Mouse (Mus musculus): ENCODE data around the gene Zmym1.
"Not testable (repeated sequence)": the region's sequence is repeated elsewhere in the genome, so short reads cannot be mapped to it uniquely, and the experiment has no call there.

Gene Zmym1

DNA sequence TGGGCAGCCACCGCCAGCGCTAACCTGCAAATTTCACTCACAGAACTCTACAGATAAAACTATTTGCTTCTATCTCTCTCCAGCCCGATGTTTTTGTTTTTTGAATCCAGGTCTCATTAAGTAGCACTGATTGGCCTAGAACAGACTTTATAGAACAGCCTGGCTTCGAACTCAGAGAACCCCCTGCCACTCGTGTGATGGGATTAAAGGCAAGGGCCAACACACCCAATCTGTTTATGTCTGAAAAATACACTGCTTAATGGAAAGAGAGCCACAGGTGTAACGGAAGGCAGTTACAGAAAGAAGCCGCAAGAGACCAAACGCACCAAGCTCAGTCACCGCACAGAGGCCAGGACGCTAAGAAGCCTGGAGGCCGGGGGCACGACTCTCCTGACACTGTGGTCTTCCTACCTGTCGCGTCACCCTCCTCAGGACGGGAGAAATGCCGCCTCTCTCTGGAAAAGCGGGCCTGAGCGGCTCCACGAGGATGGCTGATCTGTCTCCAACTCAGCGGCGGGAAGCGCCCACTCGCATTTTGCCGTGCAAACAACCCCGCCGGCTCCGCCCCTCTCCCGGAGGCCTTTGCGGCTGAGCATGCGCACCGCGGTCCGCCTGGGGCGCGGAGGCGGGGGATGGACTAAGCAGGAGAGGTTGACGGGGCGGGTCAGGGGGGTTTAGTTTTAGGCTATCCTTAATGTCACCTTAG, at the start of gene Zmym1:
TSS of gene Zmym1 (minus strand) at position 568 of the 706 bp plus-strand sequence.
- DNase-seq (ENCODE audit: low read depth), result peak; percentile 75

DNA sequence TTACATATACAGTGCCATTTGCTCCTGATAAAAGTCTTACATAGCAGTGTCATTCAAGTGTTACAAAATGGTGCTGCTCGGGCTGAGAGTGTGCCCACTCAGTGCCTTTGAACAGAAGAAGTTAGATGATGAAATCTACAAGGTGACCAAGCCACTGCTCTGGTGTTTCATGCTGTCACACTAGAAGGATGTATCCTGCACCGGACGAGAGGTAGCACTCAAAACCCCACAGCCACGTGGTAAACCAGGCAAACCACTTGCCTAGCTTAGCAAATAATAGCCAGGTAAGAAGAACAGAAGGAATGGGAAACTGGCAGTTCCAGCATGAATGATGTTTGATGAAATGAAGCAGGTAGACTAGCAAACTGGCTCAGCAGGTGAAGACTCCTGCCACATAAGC, 49.6 kb upstream of the Zmym1 start:
- no peak for DNase-seq (ENCODE audit: low read depth)

- no peak for DNase-seq (ENCODE audit: low read depth)
Observed at GRCm38 (mm10) chr4:127107566-127107965, 46.6 kb upstream of the Zmym1 start.

- DNase-seq (ENCODE audit: low read depth), result not testable (repeated sequence)
Observed at GRCm38 (mm10) chr4:127099552-127099951, 38.6 kb upstream of the Zmym1 start.

- DNase-seq (ENCODE audit: low read depth), result no peak
Observed at GRCm38 (mm10) chr4:127095090-127095489, 34.1 kb upstream of the Zmym1 start.

DNA sequence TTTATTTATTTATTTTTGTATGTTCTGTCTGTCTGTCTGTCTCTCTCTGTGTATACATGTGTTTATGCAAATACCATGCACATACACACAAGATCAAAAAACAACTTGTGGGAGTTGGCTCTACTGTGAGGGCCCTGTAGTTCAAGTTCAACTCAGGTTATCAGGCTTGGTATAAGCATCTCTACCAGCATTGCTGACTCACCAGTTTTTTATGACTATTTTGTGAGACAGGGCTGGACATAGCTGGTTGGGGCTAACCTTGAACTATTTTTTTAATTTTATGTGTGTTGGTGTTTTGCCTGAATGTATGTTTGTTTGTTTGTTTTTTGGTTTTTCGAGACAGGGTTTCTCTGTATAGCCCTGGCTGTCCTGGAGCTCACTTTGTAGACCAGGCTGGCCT, 30.2 kb upstream of the Zmym1 start:
- DNase-seq (ENCODE audit: low read depth), result no peak

GRCm38 (mm10) chr4:127085761-127086160, 24.8 kb upstream of the Zmym1 start:
- DNase-seq (ENCODE audit: low read depth), result no peak

GRCm38 (mm10) chr4:127083131-127083530, 22.2 kb upstream of the Zmym1 start:
- no peak for DNase-seq (ENCODE audit: low read depth)

GRCm38 (mm10) chr4:127080806-127081205, 19.9 kb upstream of the Zmym1 start:
- DNase-seq (ENCODE audit: low read depth), result no peak

- peak; percentile 78 for DNase-seq (ENCODE audit: low read depth)
Observed at GRCm38 (mm10) chr4:127076875-127077548, 16.1 kb upstream of the Zmym1 start, which contains the start of gene Zmym6. Gene Zmym6 (plus strand): TSS chr4:127077383.

GRCm38 (mm10) chr4:127074915-127075314, 14.0 kb upstream of the Zmym1 start:
- no peak for DNase-seq (ENCODE audit: low read depth)

DNA sequence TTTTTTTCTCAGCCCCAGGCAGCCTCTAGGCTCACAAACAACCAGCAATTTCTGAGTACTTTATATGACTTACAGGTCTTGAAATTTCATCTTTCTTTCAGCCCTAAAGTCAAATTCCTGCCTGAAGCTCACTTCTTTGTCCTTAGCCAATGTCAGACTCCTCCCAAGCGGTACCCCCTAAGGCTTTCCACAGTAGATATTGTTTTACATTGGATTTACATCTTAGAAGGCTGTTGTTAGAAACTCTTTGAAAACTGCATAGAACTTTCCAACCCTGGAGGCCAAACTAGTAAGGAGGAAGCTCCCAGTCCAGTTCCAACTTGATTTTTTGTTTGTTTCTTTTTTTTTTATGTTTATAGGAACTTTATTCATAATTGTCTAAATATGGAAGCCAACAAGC, 3.1 kb upstream of the Zmym1 start:
- no peak for DNase-seq (ENCODE audit: low read depth)

DNA sequence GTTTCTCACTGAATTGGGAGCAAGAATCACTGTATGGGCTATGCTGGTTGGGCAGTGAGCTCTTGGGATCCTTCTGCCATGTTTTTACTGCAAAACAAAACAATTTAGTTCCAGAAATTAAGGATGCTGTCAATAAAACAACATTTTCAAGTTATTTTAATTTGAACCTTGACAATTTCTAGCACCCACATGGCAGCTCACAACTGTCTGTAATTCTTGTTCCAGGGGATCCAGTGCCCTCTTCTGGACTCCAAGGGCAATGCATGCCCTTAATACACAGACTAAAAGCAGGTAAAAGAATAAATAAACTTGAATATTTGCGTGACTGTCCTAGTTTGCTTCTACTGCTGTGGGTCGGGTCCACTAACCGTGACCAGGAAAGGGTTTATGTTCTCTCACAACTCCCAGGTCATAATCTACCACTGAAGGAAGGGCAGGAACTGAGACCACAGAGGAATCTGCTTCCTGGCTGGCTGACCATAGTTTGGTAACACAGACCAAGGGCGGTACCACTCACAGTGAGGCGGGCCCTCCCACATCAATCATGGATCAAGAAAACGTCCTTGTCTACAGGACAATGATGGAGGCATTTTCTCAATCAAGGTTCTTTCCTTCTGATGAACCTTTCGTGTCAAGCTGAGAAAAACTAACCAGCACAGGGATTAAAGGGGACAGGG, 6.3 kb downstream of the Zmym1 start:
- no peak for DNase-seq (ENCODE audit: low read depth)

DNA sequence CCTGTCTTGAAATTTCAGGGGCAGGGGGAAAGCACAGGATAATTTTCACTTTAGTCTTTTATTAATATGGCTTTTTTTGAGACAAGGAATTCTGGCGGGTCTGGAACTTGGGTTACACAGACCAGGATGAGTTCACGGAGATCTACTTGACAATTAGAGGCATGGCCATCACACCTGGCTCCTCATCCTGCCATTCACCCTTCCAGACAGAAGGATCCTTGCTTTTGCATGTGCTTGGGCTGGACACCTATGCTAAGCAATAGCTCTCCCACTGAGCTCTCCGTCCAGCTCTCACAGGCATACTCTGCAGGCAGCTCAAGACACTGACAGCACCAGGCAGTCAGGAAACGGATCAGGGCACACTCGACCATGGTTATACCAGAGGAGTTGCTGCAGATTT, 7.9 kb downstream of the Zmym1 start:
- no peak for DNase-seq (ENCODE audit: low read depth)

DNA sequence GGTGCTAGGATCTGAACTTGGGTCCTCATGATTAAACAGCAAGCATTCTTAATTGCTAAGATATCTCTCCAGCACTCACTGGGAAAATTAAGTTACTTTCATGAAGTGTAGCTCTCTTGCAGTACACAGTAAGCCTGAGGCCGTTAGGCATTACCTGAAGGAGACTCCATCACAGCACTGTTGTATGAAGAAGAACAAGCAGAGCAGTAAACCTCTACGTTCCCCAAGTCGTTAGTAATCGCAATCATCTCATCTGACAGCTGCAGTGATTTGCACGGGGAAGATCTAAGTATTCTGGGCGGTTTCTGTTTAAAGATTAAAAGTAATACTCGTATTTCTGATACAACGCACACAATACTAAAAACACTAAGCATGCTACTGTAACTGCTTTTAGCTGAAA, 9.8 kb downstream of the Zmym1 start:
- no peak for DNase-seq (ENCODE audit: low read depth)

DNA sequence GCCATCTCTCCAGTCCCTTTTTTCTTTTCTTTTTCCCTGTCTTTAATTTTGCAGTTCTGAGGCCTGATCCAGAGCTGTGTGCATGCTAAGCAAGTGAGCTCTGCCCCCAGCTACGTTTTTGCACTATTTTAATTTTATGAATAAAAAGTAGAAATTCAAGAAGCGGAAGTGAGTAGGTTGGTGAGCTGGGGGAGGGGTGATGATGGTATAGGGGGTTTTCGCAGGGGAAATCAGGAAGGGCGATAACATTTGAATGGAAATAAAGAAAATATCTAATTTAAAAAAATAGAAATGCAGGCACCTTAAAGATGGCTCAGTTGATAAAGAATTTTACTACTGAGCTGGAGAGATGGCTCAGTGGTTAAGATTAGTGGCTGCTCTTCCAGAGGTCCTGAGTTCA, 17.4 kb downstream of the Zmym1 start:
- DNase-seq (ENCODE audit: low read depth), result no peak

DNA sequence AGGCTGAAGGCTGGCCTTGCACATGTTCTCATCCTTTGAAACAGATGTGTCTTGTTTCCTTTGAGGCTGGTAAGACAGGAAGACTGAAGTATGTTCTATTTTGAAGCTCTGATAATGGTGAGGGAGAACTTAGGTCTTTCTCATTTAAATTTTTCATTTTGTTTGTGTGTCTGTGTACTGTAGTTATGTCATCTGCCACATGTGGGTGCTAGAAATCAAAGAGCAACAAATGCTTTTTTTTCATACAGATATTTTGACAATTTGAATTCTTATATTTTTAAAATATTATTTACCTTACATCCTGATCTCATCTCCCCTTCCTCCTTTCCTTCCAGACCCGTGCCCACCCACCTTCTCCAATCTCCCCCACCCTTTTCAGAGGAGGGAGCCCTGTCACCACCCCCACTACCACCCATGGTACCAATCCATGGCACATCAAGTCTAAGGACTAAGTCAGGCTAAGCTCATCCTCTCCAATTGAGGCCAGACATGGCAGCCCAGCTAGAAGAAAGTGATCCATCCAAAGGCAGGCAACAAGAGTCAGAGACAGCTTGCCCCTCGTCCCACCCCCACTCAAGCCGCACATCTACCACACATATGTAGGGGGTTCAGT, 21.0 kb downstream of the Zmym1 start:
- no peak for DNase-seq (ENCODE audit: low read depth)

DNA sequence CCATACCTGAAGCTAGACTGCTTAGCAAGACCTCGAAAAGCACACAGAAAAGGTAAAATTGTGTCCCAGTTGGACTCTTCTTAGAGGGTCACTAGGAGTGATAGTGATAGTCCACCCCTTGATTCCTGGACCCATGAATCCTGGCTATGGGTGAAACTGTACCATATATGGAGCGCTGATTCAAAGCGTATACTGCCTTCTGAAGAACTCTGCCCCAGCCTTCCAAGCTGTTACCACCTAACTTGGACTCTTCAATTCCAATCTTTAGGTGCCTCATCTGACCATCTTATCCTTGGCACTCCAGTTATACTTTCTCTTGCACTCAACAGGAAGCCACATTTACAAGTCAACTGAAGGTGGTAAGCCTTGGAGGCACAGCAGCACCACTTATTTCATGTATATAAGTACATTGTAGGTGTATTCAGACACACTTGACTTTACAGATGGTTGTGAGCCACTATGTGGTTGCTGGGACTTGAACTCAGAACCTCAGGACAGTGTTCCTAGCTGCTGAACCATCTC, 22.1 kb downstream of the Zmym1 start:
- DNase-seq (ENCODE audit: low read depth), result no peak

DNA sequence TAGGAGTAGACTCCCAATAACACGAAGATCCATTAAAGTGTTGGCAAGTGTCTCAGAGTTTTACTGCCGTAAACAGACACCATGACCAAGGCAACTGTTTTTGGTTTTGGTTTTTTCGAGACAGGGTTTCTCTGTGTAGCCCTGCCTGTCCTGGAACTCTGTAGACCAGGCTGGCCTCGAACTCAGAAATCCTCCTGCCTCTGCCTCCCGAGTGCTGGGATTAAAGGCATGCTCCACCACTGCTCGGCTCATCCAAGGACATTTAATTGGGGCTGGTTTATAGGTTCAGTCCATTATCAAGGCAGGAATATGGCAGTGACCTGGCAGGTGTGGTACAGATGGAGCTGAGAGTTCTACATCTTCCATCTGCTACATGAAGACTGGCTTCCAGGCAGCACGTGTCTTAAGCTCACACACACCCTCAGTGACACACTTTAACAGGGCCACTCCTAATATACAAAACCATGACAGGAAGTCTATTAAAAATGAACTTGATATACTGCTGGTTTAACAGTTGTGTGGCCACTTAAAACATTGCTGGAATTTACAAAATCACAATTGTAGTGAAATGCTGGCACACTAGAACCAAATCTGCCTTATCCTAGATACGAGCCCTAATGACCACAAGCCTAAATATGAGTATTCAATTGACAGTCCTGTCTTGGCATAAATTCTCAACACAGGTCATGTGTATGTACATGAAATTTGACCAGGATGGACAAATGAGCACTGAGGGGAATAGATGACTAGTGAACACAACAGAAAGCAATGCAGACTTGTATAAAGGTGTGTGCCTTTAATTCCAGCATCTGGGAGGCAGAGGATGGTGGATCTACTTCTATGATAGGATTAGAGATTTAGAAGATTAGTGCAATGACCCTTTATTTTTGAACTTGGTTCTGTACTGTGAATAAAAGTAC, 22.8 kb downstream of the Zmym1 start:
- DNase-seq (ENCODE audit: low read depth), result no peak

GRCm38 (mm10) chr4:127037158-127037557, 23.8 kb downstream of the Zmym1 start:
- DNase-seq (ENCODE audit: low read depth), result no peak
